10 mouse cellular contexts compared by ENCODE assay signal in the genomic region with DNA sequence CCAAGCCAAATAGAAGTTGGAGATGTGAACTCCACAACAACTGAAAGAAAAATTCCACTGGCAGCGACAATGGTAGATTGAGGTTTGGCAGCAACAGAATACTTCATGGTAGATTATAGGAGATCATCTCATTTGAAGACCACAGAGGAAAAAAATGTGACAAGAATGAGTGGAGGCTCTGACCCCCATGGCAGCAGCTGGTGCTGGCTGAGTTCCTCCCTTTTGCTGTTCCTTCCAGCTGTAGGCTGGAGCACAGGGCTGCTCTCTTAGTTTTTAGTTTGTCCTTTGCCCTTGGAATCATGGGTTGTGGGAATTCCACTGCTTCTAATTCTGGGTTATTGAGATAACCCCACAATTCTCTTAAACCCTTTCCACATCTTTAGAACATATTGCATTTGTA.
"Had no signal": no experiment of that assay in that cellular context is flagged by ENCODE, and none has a peak within 500 bp of the region (broad histone marks: within the 10 kb centered on the region; RNA-seq: fewer than 3 reads in every experiment).

No protein-coding gene starts in this region.

- H3K9ac ChIP-seq: intestine, embryonic 15.5 days; limb, embryonic 13.5 days; liver, embryonic 14.5 days; lung, embryonic 15.5 days; midbrain, embryonic 12.5 days had no signal

- H3K36me3 ChIP-seq: intestine, embryonic 15.5 days; limb, embryonic 13.5 days; lung, embryonic 15.5 days; midbrain, embryonic 12.5 days had no signal

- ATAC-seq: intestine, embryonic 15.5 days; midbrain, embryonic 16.5 days had no signal

- H3K4me3 ChIP-seq: intestine, embryonic 15.5 days; layer of hippocampus, adult 2 months; limb, embryonic 13.5 days; lung, embryonic 15.5 days; midbrain, embryonic 12.5 days had no signal

- H3K9me3 ChIP-seq: intestine, embryonic 15.5 days; limb, embryonic 13.5 days; lung, embryonic 15.5 days; midbrain, embryonic 12.5 days had no signal

- DNase-seq: right cerebral cortex, adult 18-20 months; right cerebral cortex, postnatal 25 days; thymus, postnatal 36 days had no signal

- H3K27ac ChIP-seq: intestine, embryonic 15.5 days; layer of hippocampus, adult 2 months; limb, embryonic 13.5 days; liver, embryonic 14.5 days; lung, embryonic 15.5 days; midbrain, embryonic 12.5 days had no signal

- H3K4me2 ChIP-seq: intestine, embryonic 15.5 days; limb, embryonic 13.5 days; lung, embryonic 15.5 days; midbrain, embryonic 12.5 days had no signal

- H3K27me3 ChIP-seq: intestine, embryonic 15.5 days; limb, embryonic 13.5 days; lung, embryonic 15.5 days had no signal

- H3K4me1 ChIP-seq: intestine, embryonic 15.5 days; midbrain, embryonic 12.5 days had no signal
